Mouse (Mus musculus): ENCODE measurements around the gene Tubgcp3. TPM values are rescaled to one million over a fixed set of nuclear protein-coding genes. Genes with fewer than 3 reads are reported as not detected.
"Not testable (repeated sequence)": the region's sequence is repeated elsewhere in the genome, so short reads cannot be mapped to it uniquely, and the experiment has no call there.

Gene Tubgcp3
- polyA plus RNA-seq, 1 experiment from 2014 or later: 39.5 TPM

DNA sequence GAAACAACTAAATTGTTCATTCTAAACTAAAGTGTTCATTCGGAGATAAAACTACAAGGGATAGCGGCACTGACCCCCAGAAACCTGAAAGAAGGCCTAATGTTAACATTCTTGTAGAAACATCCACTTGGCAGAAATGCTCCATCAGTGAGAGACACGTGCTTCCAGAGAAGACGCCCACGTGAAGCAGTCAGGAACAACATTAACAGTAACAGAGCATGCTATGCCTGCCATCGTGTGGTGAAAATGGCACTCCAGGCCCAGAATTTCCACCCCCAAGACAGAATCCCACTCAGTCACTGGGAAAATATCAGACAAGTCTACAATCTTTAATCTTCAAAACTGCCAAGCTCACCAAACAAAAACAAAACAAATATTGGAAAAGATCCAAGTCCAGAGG, 3.2 kb downstream of the Tubgcp3 start:
- WGBS: 92% methylated on average over 6 of the region's 6 CpGs

DNA sequence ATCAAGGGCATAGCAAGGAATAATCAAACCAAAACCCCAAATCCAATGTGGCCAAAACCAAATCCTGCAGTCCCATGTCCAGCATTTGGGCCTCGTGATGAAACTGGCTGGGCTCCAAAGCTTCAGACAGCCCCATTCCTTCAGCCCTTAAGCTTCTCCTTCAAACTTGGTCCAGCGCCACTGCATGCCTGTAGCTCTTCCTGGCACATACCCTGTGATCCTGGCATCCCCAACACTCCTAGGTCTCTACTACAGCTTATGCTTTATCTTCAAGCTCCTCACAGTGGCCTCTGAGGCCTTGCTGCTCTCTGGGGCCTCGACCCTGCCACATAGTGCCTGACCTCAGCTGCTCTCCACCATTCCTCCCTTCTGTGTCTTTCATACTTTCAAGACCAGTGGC, 5.5 kb downstream of the Tubgcp3 start:
- not testable (repeated sequence) for ATAC-seq (ENCODE audit: insufficient number of reproducible peaks, insufficient read depth, low FRiP score, low TSS enrichment, low read depth); H3K27ac ChIP-seq; H3K27me3 ChIP-seq; H3K4me1 ChIP-seq; H3K9me3 ChIP-seq; H3K4me3 ChIP-seq; H3K9ac ChIP-seq; H3K4me2 ChIP-seq
- 93% methylated on average over 3 of the region's 3 CpGs for WGBS
- H3K36me3 ChIP-seq: peaks cover 10% of the 10 kb centered on the region; the same call in 1 of the 2 replicates

More for the DNA sequence above, 3.2 kb downstream of the Tubgcp3 start:
- Histone ChIP-seq H3K27me3 (no peaks in the 10 kb centered on the region), H3K4me3 (no peak overlapping the region), H3K9ac (no peak overlapping the region), H3K9me3 (no peaks in the 10 kb centered on the region), H3K4me2 (no peak overlapping the region), H3K27ac (no peak overlapping the region), H3K36me3 (no peaks in the 10 kb centered on the region), H3K4me1 (peaks cover 16% of the 10 kb centered on the region)
- no peak for ATAC-seq (ENCODE audit: insufficient number of reproducible peaks, insufficient read depth, low FRiP score, low TSS enrichment, low read depth)

DNA sequence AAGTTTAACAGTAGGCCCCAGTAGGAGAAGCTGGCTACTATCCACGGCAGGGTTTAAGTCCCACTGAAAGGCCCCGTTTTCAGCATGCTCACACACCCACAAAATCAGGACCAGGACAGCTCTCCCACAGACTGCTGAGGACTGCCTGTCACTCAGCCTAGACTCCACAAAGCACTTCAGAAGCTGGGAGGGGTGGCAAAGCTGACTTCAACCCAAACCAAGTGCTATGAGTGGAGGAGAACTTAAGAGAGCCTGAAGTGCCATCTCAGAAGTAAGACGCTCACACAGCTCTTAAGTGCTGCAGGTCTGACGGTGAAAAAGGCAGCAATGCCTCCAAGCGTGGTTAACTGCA, 9.0 kb downstream of the Tubgcp3 start:
- H3K4me1 ChIP-seq: no peaks in the 10 kb centered on the region
- peaks cover 36% of the 10 kb centered on the region for H3K36me3 ChIP-seq
- 79% methylated on average over 5 of the region's 5 CpGs for WGBS

DNA sequence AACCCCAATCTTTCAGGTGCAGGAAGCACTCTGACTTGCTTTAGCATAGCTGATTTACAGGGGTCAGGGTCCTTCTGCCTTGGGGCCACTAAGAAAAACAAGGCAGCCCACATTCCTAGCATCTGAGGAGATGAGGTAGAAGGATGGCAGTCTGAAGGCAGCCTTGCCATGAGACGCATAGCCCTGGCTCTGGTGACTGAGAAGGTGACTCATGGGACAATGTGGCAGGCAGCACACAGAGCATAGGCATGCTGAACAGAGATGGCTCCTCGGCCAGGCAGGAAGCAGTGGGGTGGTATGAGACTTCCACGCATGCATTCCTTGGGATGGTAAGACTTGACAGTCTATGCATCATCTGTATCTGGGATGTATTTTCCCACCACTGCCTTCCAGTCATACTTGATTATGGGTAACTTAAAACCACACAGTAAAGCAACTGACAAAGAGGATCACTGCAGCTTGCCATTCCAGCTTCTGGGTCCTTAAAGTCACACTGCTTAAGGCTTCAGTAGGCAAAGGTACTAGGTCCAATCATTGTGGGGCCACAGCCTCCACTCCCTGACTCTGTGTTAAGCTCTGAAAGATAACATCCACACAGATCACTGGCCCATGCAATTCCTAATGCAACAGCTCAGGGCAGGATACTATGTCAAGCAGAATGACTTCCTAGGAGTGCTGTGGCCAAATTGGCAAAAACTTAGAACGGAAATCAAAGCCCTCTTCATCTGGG, 9.5 kb downstream of the Tubgcp3 start:
- Histone ChIP-seq H3K9ac (no peak overlapping the region), H3K4me3 (no peak overlapping the region), H3K9me3 (no peaks in the 10 kb centered on the region), H3K4me2 (no peak overlapping the region), H3K4me1 (no peaks in the 10 kb centered on the region), H3K36me3 (peaks cover 42% of the 10 kb centered on the region), H3K27me3 (no peaks in the 10 kb centered on the region), H3K27ac (no peak overlapping the region)
- no peak for ATAC-seq (ENCODE audit: insufficient number of reproducible peaks, insufficient read depth, low FRiP score, low TSS enrichment, low read depth)
- 71% methylated on average over 4 of the region's 4 CpGs for WGBS

More for the DNA sequence above, 9.0 kb downstream of the Tubgcp3 start:
- Histone ChIP-seq H3K27ac (no peak overlapping the region), H3K4me3 (no peak overlapping the region), H3K9me3 (no peaks in the 10 kb centered on the region), H3K9ac (no peak overlapping the region), H3K27me3 (no peaks in the 10 kb centered on the region), H3K4me2 (no peak overlapping the region)
- no peak for ATAC-seq (ENCODE audit: insufficient number of reproducible peaks, insufficient read depth, low FRiP score, low TSS enrichment, low read depth)

DNA sequence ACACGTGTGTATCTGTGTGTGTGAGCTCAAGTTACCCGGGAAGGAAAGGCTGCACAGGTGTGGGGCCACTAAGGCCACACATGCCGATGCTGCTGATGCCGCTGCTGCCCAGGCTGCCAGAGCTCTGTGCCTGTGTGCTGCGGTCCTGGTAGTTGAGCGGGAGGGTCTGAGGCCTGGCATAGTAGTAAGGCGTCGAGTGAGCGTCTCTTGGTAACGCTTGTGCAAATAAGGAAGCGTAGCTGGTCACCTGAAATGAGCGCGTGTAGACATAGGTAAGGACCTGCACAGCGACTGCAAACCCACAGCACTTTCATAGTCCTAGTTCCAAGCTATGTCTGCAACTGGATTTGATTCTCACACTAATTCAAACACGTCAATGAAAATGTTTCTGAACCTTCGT, 14.6 kb downstream of the Tubgcp3 start:
- WGBS: 93% methylated on average over 16 of the region's 16 CpGs
- Histone ChIP-seq H3K27ac (no peak overlapping the region), H3K9me3 (no peaks in the 10 kb centered on the region), H3K9ac (no peak overlapping the region), H3K36me3 (peaks cover 86% of the 10 kb centered on the region), H3K4me1 (no peaks in the 10 kb centered on the region), H3K4me2 (no peak overlapping the region), H3K27me3 (no peaks in the 10 kb centered on the region), H3K4me3 (no peak overlapping the region)
- ATAC-seq (ENCODE audit: insufficient number of reproducible peaks, insufficient read depth, low FRiP score, low TSS enrichment, low read depth): no peak

DNA sequence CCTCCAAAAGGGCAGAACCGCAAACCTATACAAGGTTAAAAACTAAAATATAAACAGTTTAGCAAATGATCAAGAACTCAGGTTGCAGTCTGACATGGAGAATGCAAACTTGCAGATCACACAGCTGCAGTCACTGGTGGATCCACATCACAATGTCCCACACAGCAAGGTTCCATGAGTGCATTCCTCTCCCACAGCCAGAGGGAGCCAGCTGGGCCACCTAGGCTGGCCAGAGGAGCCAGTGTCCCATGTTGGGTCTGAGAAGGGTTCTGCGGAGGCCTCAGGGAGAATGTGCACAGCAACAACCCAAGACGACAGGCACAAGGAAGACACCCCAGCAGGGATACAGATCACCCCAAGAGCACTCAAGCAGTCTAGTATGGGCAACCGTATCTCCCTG, 20.8 kb downstream of the Tubgcp3 start:
- Histone ChIP-seq H3K27ac (no peak overlapping the region), H3K9ac (no peak overlapping the region), H3K9me3 (no peaks in the 10 kb centered on the region), H3K4me1 (no peaks in the 10 kb centered on the region), H3K27me3 (no peaks in the 10 kb centered on the region), H3K4me2 (no peak overlapping the region), H3K36me3 (peaks cover 93% of the 10 kb centered on the region), H3K4me3 (no peak overlapping the region)
- 88% methylated on average over 4 of the region's 4 CpGs for WGBS
- ATAC-seq (ENCODE audit: insufficient number of reproducible peaks, insufficient read depth, low FRiP score, low TSS enrichment, low read depth): no peak

DNA sequence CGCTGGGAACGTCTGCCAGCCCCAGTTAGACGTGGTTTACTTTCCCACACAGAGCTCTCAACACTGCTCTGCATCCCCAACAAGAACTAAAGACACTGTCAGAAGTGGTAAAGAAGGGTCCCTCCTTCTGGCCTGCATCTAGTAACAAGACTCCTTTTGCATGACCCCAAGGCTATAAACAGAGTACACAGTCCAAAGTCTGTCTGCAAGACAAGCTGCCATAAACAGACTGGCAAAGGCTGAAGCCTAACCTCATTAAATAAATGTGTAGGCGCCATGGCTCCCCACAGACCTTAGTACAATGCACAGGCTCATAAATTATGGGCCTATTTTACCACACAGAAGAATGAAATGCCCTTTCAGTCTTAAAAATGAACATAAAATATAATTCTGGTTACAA, 21.6 kb downstream of the Tubgcp3 start:
- Histone ChIP-seq H3K27me3 (no peaks in the 10 kb centered on the region), H3K9ac (no peak overlapping the region), H3K36me3 (peaks cover 86% of the 10 kb centered on the region), H3K4me3 (no peak overlapping the region), H3K27ac (no peak overlapping the region), H3K4me2 (no peak overlapping the region), H3K4me1 (no peaks in the 10 kb centered on the region), H3K9me3 (no peaks in the 10 kb centered on the region)
- WGBS: 84% methylated on average over 4 of the region's 4 CpGs
- ATAC-seq (ENCODE audit: insufficient number of reproducible peaks, insufficient read depth, low FRiP score, low TSS enrichment, low read depth): no peak

DNA sequence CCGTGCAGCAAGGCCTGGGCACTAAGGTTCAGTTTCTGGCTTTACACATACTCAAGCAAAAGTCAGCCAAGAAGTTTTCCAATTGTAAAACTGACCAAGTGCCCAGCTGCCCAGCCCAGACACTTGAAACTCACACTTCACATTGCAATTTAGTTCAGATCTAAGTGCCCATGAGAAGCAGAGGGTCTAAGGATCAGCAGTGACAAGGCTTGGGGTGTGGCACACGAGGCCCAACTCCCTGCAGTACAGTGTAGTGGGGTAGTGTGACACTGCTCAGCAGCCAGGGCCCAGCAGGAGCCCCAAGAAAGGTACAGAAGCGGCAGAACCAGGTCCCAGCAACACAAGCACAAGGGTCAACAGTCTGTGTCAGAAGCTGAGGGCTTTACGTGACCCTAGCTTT, 23.1 kb downstream of the Tubgcp3 start:
- Histone ChIP-seq H3K4me2 (no peak overlapping the region), H3K4me3 (no peak overlapping the region), H3K27ac (no peak overlapping the region), H3K36me3 (peaks cover 82% of the 10 kb centered on the region), H3K9ac (no peak overlapping the region), H3K4me1 (no peaks in the 10 kb centered on the region), H3K9me3 (no peaks in the 10 kb centered on the region), H3K27me3 (no peaks in the 10 kb centered on the region)
- ATAC-seq (ENCODE audit: insufficient number of reproducible peaks, insufficient read depth, low FRiP score, low TSS enrichment, low read depth): no peak
- WGBS: 99% methylated on average over 4 of the region's 4 CpGs

DNA sequence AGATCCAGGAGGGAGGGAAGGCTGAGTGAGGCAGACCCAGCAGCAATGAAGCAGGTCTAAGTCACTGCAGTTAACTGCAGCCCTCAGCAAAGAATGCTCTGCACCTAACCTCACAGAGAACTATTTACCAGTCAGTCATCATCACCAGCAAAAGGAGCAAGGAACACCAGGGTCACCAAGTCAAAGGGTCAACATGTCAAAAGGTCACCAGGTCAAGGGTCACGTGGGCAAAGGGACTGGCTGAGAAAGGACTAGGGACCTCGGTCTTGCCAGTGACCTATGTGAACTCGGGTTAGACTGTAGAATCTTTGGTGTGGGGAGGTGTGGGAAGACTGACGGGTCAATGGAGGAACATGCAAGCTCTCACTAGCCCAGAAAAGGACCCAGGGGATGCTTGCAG, 25.5 kb downstream of the Tubgcp3 start:
- peaks cover 65% of the 10 kb centered on the region for H3K36me3 ChIP-seq
- WGBS: 50% methylated on average over 4 of the region's 4 CpGs
- H3K27me3 ChIP-seq: no peaks in the 10 kb centered on the region
- no peak overlapping the region for H3K4me2 ChIP-seq
- no peak overlapping the region for H3K9ac ChIP-seq
- no peaks in the 10 kb centered on the region for H3K4me1 ChIP-seq
- no peak overlapping the region for H3K4me3 ChIP-seq
- no peaks in the 10 kb centered on the region for H3K9me3 ChIP-seq
- ATAC-seq (ENCODE audit: insufficient number of reproducible peaks, insufficient read depth, low FRiP score, low TSS enrichment, low read depth): no peak
- no peak overlapping the region for H3K27ac ChIP-seq

DNA sequence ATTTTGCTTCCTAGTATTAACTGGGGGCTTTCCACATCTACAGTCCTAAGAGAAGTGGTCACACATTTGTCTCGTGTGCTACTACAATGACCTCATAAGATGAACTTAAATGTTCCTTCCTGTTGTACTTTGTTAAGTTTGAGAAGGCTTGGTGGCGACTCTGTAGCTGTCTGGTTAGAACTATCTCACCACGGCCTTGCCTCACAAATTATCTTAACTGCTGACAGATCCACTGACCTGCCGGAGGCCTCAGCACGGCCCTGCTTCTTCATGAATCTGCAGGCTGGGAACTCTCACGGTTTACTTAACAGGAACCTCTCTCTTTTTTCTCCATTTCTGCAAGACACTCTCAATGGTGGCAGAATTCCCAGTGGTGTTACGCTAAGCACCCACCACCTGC, 27.2 kb downstream of the Tubgcp3 start:
- Histone ChIP-seq H3K4me2 (no peak overlapping the region), H3K9me3 (no peaks in the 10 kb centered on the region), H3K27ac (no peak overlapping the region), H3K4me1 (no peaks in the 10 kb centered on the region), H3K27me3 (no peaks in the 10 kb centered on the region), H3K4me3 (no peak overlapping the region), H3K36me3 (peaks cover 68% of the 10 kb centered on the region), H3K9ac (no peak overlapping the region)
- 80% methylated on average over 7 of the region's 7 CpGs for WGBS
- ATAC-seq (ENCODE audit: insufficient number of reproducible peaks, insufficient read depth, low FRiP score, low TSS enrichment, low read depth): no peak

DNA sequence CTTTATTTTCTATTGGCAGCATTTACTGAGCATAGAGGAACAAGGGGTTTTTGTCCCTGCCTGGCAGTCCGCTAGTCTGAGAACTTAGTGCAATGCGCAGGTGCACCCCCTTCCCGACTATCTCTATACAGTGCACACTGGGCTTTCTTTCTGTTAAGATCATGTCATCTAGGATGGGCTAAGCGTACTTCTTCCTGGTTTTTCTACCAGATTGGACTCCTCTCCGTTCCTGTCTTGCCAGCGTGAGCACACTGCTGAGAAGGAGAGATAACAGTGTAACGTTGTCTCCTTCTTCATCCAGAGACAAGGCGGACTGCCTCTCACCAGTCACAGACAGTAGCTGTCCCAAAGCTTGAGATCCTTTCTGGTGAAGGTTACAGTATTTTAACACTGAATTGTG, 27.7 kb downstream of the Tubgcp3 start:
- Histone ChIP-seq H3K4me3 (no peak overlapping the region), H3K4me1 (no peaks in the 10 kb centered on the region), H3K9ac (no peak overlapping the region), H3K4me2 (no peak overlapping the region), H3K27ac (no peak overlapping the region), H3K27me3 (no peaks in the 10 kb centered on the region), H3K9me3 (no peaks in the 10 kb centered on the region), H3K36me3 (peaks cover 68% of the 10 kb centered on the region)
- no peak for ATAC-seq (ENCODE audit: insufficient number of reproducible peaks, insufficient read depth, low FRiP score, low TSS enrichment, low read depth)
- 93% methylated on average over 8 of the region's 8 CpGs for WGBS

DNA sequence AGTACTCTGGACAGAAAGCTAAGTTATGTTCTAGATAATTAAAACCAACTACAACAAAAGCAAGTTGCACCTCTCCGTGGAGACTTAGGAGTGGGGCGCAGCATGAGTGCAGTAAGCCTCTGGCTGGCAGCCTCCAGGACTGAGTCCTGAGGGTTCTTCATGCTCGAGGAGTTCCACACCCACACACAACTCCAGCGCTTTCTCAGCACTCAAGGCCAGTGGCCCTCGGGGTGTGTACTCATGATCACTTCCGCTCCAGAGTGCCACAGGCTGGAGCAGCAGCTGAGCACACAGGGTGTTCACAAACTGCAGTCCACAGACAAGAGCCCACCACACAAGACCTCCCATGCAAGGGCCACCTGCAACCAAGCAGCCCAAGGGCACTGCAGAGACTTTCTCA, 30.5 kb downstream of the Tubgcp3 start:
- Histone ChIP-seq H3K4me3 (no peak overlapping the region), H3K9me3 (no peaks in the 10 kb centered on the region), H3K36me3 (peaks cover 63% of the 10 kb centered on the region), H3K4me2 (no peak overlapping the region), H3K9ac (no peak overlapping the region), H3K4me1 (no peaks in the 10 kb centered on the region), H3K27me3 (no peaks in the 10 kb centered on the region), H3K27ac (no peak overlapping the region)
- ATAC-seq (ENCODE audit: insufficient number of reproducible peaks, insufficient read depth, low FRiP score, low TSS enrichment, low read depth): no peak
- WGBS: 90% methylated on average over 6 of the region's 6 CpGs

Measured in embryonic facial prominence, embryonic 13.5 days (tissue).